Comparison of ENCODE assay signal across 7 mouse cellular contexts in genomic region chr9:54586199-54587061, GRCm38 (mm10). TPM values are rescaled to one million over a fixed set of nuclear protein-coding genes. Genes with fewer than 3 reads are reported as not detected.
DNase-seq lines count a peak whose midpoint lies in the region; ATAC-seq and TF ChIP-seq lines count a peak whose summit lies in the region.

Idh3a (plus strand) TSS chr9:54586334.

- TF ChIP-seq CTCF in intestine, postnatal 0 days (IDR thresholded peaks at IDR 0.05; ENCODE audit: low read depth): no peak
- TF ChIP-seq CTCF in small intestine, adult 2 months (IDR thresholded peaks at IDR 0.05; ENCODE audit: extremely low read depth, insufficient read length, insufficient replicate concordance, low read depth, low read length): no peak

- peak within 1 kb of the TSS; percentile 92 for H3K4me3 ChIP-seq in intestine, postnatal 0 days (ENCODE audit: low read depth, low read length)
- peak within 1 kb of the TSS; percentile 76 for H3K4me3 ChIP-seq in midbrain, embryonic 12.5 days
- peak within 1 kb of the TSS; percentile 73 for H3K4me3 ChIP-seq in small intestine, adult 2 months (ENCODE audit: low read depth, low read length)

- no peaks in the 10 kb centered on the region for H3K27me3 ChIP-seq in intestine, postnatal 0 days (replicated peaks; ENCODE audit: control insufficient read depth, insufficient read depth, low read length)
- H3K27me3 ChIP-seq in midbrain, embryonic 12.5 days: no peaks in the 10 kb centered on the region
- H3K27me3 ChIP-seq in small intestine, adult 2 months (ENCODE audit: control insufficient read depth, insufficient read depth, low read length): no peaks in the 10 kb centered on the region

- ATAC-seq in intestine, postnatal 0 days: peak; percentile 98
- ATAC-seq in midbrain, embryonic 12.5 days (ENCODE audit: low FRiP score, low read depth): peak; percentile 99

- no peaks in the 10 kb centered on the region for H3K9me3 ChIP-seq in intestine, postnatal 0 days (ENCODE audit: control insufficient read depth)
- H3K9me3 ChIP-seq in midbrain, embryonic 12.5 days: no peaks in the 10 kb centered on the region

- intact Hi-C loops in left cerebral cortex, postnatal 4 days (cut with DNase I): no loop called here

- WGBS in intestine, postnatal 0 days: under 1% methylated on average over 63 of the region's 73 CpGs
- under 1% methylated on average over 72 of the region's 73 CpGs for WGBS in midbrain, embryonic 12.5 days
- under 1% methylated on average over 67 of the region's 73 CpGs for WGBS in small intestine, adult 2 months

- peak; percentile 71 for TF ChIP-seq POLR2A in small intestine, adult 2 months (IDR thresholded peaks at IDR 0.05; ENCODE audit: low read depth, low read length)

- peak within 1 kb of the TSS; percentile 97 for H3K4me2 ChIP-seq in intestine, postnatal 0 days (replicated peaks; ENCODE audit: low read depth)
- H3K4me2 ChIP-seq in midbrain, embryonic 12.5 days (replicated peaks): peak within 1 kb of the TSS; percentile 97

- DNase-seq in adrenal gland, adult 8-10 months: peak; percentile 98
- peak; percentile 99 for DNase-seq in embryo, embryonic 9.5 days (ENCODE audit: extremely low spot score)
- no peak for DNase-seq in gonadal fat pad, adult 2 months (ENCODE audit: low read depth)
- DNase-seq in left cerebral cortex, postnatal 4 days: peak; percentile 100

- peaks cover 9% of the 10 kb centered on the region; the same call in 1 of the 2 replicates for H3K36me3 ChIP-seq in intestine, postnatal 0 days (ENCODE audit: control insufficient read depth, insufficient read depth)
- H3K36me3 ChIP-seq in midbrain, embryonic 12.5 days: peaks cover 8% of the 10 kb centered on the region
- H3K36me3 ChIP-seq in small intestine, adult 2 months (ENCODE audit: control insufficient read depth, insufficient read depth, low read length): peaks cover 8% of the 10 kb centered on the region

- peak within 1 kb of the TSS; percentile 60 for H3K27ac ChIP-seq in intestine, postnatal 0 days (ENCODE audit: low read depth, low read length)
- H3K27ac ChIP-seq in midbrain, embryonic 12.5 days (replicated peaks): 0 out of 2 replicates have a peak within 1 kb of the TSS, but pooled peaks have one; percentile 35
- H3K27ac ChIP-seq in small intestine, adult 2 months (ENCODE audit: insufficient read depth, low read depth, low read length): peak within 1 kb of the TSS; percentile 18

- peaks cover 7% of the 10 kb centered on the region; the same call in 1 of the 2 replicates for H3K4me1 ChIP-seq in intestine, postnatal 0 days (replicated peaks; ENCODE audit: control insufficient read depth, insufficient read depth, low read length)
- peaks cover 19% of the 10 kb centered on the region for H3K4me1 ChIP-seq in midbrain, embryonic 12.5 days
- H3K4me1 ChIP-seq in small intestine, adult 2 months (ENCODE audit: control insufficient read depth, insufficient read depth, insufficient read length, low read length): no peaks in the 10 kb centered on the region; the same call in 1 of the 2 replicates

- peak within 1 kb of the TSS; percentile 85 for H3K9ac ChIP-seq in intestine, postnatal 0 days (ENCODE audit: low read depth, low read length)
- peak within 1 kb of the TSS; percentile 88 for H3K9ac ChIP-seq in midbrain, embryonic 12.5 days (replicated peaks)

RNA-seq across cellular contexts. Expression of gene Idh3a, which starts in this region (rescaled TPM):
- total RNA-seq in adrenal gland, adult 8-10 months (2022): 100 to 1,000 TPM; 109 to 216 (median 186) TPM
- 64.5 and 104 TPM in 2 replicates for polyA plus RNA-seq in gonadal fat pad, adult 2 months (2012; rRNA removed)
- 131 and 137 TPM in 2 replicates for polyA plus RNA-seq in intestine, postnatal 0 days (2015; fragmentation: Nextera tagmentation; extraction: Ambion mirVana)
- total RNA-seq in left cerebral cortex, postnatal 4 days (2021): 100 to 1,000 TPM; 134 to 138 TPM
- 101 and 102 TPM in 2 replicates for polyA plus RNA-seq in midbrain, embryonic 12.5 days (2016; fragmentation: Nextera tagmentation; extraction: Ambion mirVana)
- polyA plus RNA-seq in small intestine, adult 2 months (2012; rRNA removed): 15.6 and 32.8 TPM in 2 replicates
